Mouse (Mus musculus): ENCODE measurements around the gene Rarres2. TPM values are rescaled to one million over a fixed set of nuclear protein-coding genes. Genes with fewer than 3 reads are reported as not detected.

Rarres2 gene
- 4.0 and 5.3 TPM in 2 replicates for polyA plus RNA-seq (2014; fragmentation: Nextera tagmentation; extraction: Ambion mirVana)

DNA sequence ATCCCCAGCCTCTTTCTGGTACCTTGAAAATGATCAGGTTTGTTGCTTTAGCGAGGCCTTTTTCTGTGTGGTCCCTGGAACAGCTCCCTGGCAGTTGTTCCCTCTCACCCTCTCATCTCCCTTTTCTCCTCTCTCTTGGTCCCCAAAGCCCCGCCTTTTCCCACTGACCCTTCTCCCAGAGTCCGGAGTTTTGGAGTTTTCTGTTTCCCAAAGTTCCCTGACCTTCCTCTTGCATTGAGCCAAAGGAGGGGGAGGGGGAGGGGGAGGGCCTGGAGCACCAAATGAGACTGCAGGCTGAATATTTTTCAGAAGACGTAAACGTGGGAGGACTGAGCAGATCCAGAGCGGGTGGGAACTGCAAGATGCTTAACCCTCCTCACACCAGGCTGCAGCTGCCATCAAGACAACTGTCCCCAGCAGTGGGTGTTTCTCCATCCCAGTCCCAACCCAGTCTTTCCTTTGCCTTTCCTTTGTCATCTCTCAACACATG lies at the start of gene Rarres2:
TSS of gene Rarres2 (minus strand) at position 218 of the 490 bp plus-strand sequence.
- H3K9ac ChIP-seq (ENCODE audit: low read length), result no peak within 1 kb of the TSS
- H3K4me2 ChIP-seq (ENCODE audit: low read length), result no peak within 1 kb of the TSS
- 33% methylated on average over 6 of the region's 6 CpGs for WGBS
- H3K4me1 ChIP-seq (ENCODE audit: control insufficient read depth, insufficient read depth, low read length), result no peaks in the 10 kb centered on the region; the same call in 1 of the 2 replicates
- no peak within 1 kb of the TSS for H3K27ac ChIP-seq (ENCODE audit: low read depth, low read length)
- no peaks in the 10 kb centered on the region for H3K27me3 ChIP-seq (replicated peaks; ENCODE audit: control insufficient read depth, insufficient read depth, low read length)
- no peaks in the 10 kb centered on the region for H3K36me3 ChIP-seq (ENCODE audit: control insufficient read depth, insufficient read depth, low read length)
- DNase-seq (ENCODE audit: low spot score), result no peak
- H3K4me3 ChIP-seq (ENCODE audit: low read depth, low read length), result no peak within 1 kb of the TSS
- ATAC-seq, result no peak
- no peaks in the 10 kb centered on the region for H3K9me3 ChIP-seq (replicated peaks; ENCODE audit: control insufficient read depth, low read length)

DNA sequence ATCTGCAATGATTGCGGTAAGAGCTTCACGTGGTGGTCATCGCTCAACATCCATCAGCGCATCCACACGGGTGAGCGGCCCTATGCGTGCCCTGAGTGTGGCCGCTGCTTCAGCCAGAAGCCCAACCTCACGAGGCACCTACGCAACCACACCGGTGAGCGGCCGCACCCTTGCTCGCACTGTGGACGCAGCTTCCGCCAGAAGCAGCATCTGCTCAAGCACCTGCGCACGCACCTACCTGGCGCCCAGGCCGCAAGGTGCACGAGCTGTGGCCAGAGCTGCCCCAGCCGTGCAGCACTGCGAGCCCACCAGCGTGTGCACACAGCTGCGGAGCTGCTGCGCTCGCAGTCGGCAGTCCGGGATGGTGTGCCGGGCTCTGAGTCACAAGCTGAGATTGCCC lies 47.4 kb upstream of the Rarres2 start:
- Histone ChIP-seq H3K27ac (ENCODE audit: low read depth, low read length) (no peak overlapping the region), H3K4me1 (ENCODE audit: control insufficient read depth, insufficient read depth, low read length) (no peaks in the 10 kb centered on the region), H3K36me3 (ENCODE audit: control insufficient read depth, insufficient read depth, low read length) (peaks cover 34% of the 10 kb centered on the region), H3K9me3 (replicated peaks; ENCODE audit: control insufficient read depth, low read length) (no peaks in the 10 kb centered on the region), H3K27me3 (replicated peaks; ENCODE audit: control insufficient read depth, insufficient read depth, low read length) (no peaks in the 10 kb centered on the region), H3K4me3 (ENCODE audit: low read depth, low read length) (no peak overlapping the region), H3K9ac (ENCODE audit: low read length) (no peak overlapping the region), H3K4me2 (ENCODE audit: low read length) (no peak overlapping the region)
- DNase-seq (ENCODE audit: low spot score) (no peak), ATAC-seq (no peak)
- WGBS, result 95% methylated on average over 30 of the region's 30 CpGs

DNA sequence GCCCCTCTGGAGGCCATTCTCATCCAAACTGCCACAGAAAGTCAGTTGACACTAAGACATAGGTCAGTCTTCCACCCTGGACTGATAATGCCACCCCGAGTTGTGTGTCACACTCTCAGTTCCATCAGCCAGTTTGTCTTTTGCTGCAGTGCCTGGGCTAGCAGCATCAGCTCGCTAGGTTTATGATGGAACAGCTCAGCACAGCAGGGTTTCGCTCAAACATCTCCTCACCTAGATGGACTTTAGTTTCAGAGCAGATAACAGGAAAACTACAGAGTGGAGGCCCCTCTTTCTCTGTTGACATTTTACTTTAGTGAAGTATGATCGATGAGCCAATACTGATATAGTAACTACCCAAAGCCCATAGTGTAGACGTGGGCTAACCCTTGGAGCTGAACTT lies 42.2 kb upstream of the Rarres2 start:
- no peaks in the 10 kb centered on the region for H3K4me1 ChIP-seq (ENCODE audit: control insufficient read depth, insufficient read depth, low read length)
- no peak overlapping the region for H3K4me2 ChIP-seq (ENCODE audit: low read length)
- no peak overlapping the region for H3K9ac ChIP-seq (ENCODE audit: low read length)
- DNase-seq (ENCODE audit: low spot score) (no peak), ATAC-seq (no peak)
- no peaks in the 10 kb centered on the region for H3K9me3 ChIP-seq (replicated peaks; ENCODE audit: control insufficient read depth, low read length)
- peaks cover 28% of the 10 kb centered on the region for H3K36me3 ChIP-seq (ENCODE audit: control insufficient read depth, insufficient read depth, low read length)
- H3K27me3 ChIP-seq (replicated peaks; ENCODE audit: control insufficient read depth, insufficient read depth, low read length), result no peaks in the 10 kb centered on the region
- no peak overlapping the region for H3K27ac ChIP-seq (ENCODE audit: low read depth, low read length)
- WGBS, result 94% methylated on average over 5 of the region's 5 CpGs
- H3K4me3 ChIP-seq (ENCODE audit: low read depth, low read length), result no peak overlapping the region

DNA sequence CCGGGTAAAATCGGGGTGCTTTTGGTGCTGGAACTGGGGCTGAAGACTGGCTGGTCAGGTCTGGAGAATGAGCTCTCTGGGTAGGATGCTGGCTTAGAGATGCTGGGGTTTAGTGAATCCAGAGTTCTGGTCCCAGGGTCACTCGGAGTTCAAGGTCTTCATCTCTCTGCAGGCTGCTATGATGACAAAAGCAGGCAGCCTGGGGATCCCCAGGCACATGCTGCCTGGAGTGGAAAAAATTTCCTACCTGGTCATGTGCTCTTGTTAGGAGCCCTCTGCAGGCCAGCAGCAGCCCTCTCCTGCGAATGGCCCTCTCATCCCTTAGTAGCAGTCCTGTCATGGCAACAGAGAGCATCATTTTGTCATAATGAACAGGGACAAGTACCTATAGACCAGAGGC lies 40.9 kb upstream of the Rarres2 start:
- no peak overlapping the region for H3K4me2 ChIP-seq (ENCODE audit: low read length)
- no peaks in the 10 kb centered on the region for H3K9me3 ChIP-seq (replicated peaks; ENCODE audit: control insufficient read depth, low read length)
- H3K36me3 ChIP-seq (ENCODE audit: control insufficient read depth, insufficient read depth, low read length), result peaks cover 20% of the 10 kb centered on the region
- H3K9ac ChIP-seq (ENCODE audit: low read length), result no peak overlapping the region
- no peaks in the 10 kb centered on the region for H3K4me1 ChIP-seq (ENCODE audit: control insufficient read depth, insufficient read depth, low read length)
- whole genome bisulfite sequencing, result 88% methylated on average over 4 of the region's 4 CpGs
- no peaks in the 10 kb centered on the region for H3K27me3 ChIP-seq (replicated peaks; ENCODE audit: control insufficient read depth, insufficient read depth, low read length)
- H3K4me3 ChIP-seq (ENCODE audit: low read depth, low read length), result no peak overlapping the region
- H3K27ac ChIP-seq (ENCODE audit: low read depth, low read length), result no peak overlapping the region
- ATAC-seq, result no peak
- no peak for DNase-seq (ENCODE audit: low spot score)

DNA sequence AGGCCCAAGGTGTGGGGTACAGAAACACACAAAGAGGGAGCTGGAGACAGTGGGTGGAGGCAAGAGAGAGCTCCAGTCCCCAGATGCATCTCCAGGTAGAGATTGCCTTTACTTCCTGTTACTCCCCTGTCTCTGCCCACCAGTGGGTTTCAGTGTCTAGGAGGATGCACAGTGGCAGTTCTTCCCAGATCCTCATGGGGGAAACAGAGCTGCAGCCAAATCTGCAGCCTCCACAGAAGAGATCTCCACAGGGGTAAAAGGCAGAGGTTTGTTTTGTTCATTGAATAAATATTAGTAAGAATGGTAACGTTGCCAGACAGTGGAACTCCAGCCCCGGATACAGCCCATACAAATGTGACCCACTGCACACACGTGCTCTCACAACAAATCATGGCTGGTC lies 38.1 kb upstream of the Rarres2 start:
- Histone ChIP-seq H3K36me3 (ENCODE audit: control insufficient read depth, insufficient read depth, low read length) (peaks cover 15% of the 10 kb centered on the region), H3K9me3 (replicated peaks; ENCODE audit: control insufficient read depth, low read length) (no peaks in the 10 kb centered on the region), H3K4me3 (ENCODE audit: low read depth, low read length) (no peak overlapping the region), H3K4me1 (ENCODE audit: control insufficient read depth, insufficient read depth, low read length) (no peaks in the 10 kb centered on the region), H3K4me2 (ENCODE audit: low read length) (no peak overlapping the region), H3K27me3 (replicated peaks; ENCODE audit: control insufficient read depth, insufficient read depth, low read length) (no peaks in the 10 kb centered on the region), H3K9ac (ENCODE audit: low read length) (no peak overlapping the region), H3K27ac (ENCODE audit: low read depth, low read length) (no peak overlapping the region)
- 88% methylated on average over 3 of the region's 3 CpGs for WGBS
- no peak for ATAC-seq
- no peak for DNase-seq (ENCODE audit: low spot score)

DNA sequence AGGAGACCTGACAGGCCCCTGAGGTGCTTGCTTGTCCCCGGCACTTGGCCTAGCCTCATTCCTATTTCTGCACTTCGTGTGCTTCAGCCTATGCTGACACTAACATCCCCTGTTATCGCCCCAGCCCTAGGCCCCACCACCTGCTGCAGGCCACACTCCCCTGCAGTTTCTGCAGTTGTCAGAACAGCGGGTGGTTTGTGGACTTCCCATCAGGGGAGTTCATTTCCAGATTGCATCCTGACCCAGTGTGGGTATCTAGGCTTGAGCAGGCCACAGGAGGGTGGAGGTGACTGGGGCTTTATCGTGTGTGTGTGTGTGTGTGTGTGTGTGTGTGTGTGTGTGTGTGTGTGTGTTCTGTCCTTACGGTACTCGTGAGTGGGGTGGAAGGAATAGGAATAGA lies 36.9 kb upstream of the Rarres2 start:
- Histone ChIP-seq H3K9me3 (replicated peaks; ENCODE audit: control insufficient read depth, low read length) (no peaks in the 10 kb centered on the region), H3K4me3 (ENCODE audit: low read depth, low read length) (no peak overlapping the region), H3K27ac (ENCODE audit: low read depth, low read length) (no peak overlapping the region), H3K4me1 (ENCODE audit: control insufficient read depth, insufficient read depth, low read length) (no peaks in the 10 kb centered on the region), H3K27me3 (replicated peaks; ENCODE audit: control insufficient read depth, insufficient read depth, low read length) (no peaks in the 10 kb centered on the region), H3K9ac (ENCODE audit: low read length) (no peak overlapping the region), H3K4me2 (ENCODE audit: low read length) (no peak overlapping the region), H3K36me3 (ENCODE audit: control insufficient read depth, insufficient read depth, low read length) (peaks cover 13% of the 10 kb centered on the region)
- 64% methylated on average over 7 of the region's 7 CpGs for WGBS
- DNase-seq (ENCODE audit: low spot score), result no peak
- ATAC-seq, result no peak

DNA sequence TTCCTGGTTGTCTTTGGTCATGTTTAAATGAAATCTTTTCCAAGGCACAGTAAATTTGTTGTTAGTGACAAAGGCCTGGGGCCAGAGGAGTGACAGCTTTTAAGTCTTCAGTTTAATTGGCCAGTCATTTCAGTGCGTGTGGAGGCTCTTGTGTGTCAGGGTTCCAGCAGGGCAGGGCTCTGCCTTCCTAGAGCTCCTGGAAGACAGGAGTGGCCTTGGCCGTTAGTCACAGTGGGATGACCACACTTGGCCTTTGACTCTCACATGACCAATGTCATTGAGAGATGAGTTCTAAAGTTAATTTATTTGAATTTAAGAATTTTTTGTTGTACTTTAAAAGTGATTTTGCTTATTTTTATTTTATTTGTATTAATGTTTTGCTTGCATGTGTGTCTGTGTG lies 35.5 kb upstream of the Rarres2 start:
- H3K9ac ChIP-seq (ENCODE audit: low read length), result no peak overlapping the region
- peaks cover under 1% of the 10 kb centered on the region; the same call in 1 of the 2 replicates for H3K36me3 ChIP-seq (ENCODE audit: control insufficient read depth, insufficient read depth, low read length)
- WGBS, result 75% methylated on average over 2 of the region's 2 CpGs
- DNase-seq (ENCODE audit: low spot score), result no peak
- no peak overlapping the region for H3K27ac ChIP-seq (ENCODE audit: low read depth, low read length)
- no peak overlapping the region for H3K4me2 ChIP-seq (ENCODE audit: low read length)
- no peak overlapping the region for H3K4me3 ChIP-seq (ENCODE audit: low read depth, low read length)
- no peaks in the 10 kb centered on the region for H3K27me3 ChIP-seq (replicated peaks; ENCODE audit: control insufficient read depth, insufficient read depth, low read length)
- ATAC-seq, result no peak
- H3K9me3 ChIP-seq (replicated peaks; ENCODE audit: control insufficient read depth, low read length), result no peaks in the 10 kb centered on the region
- no peaks in the 10 kb centered on the region; the same call in 1 of the 2 replicates for H3K4me1 ChIP-seq (ENCODE audit: control insufficient read depth, insufficient read depth, low read length)

DNA sequence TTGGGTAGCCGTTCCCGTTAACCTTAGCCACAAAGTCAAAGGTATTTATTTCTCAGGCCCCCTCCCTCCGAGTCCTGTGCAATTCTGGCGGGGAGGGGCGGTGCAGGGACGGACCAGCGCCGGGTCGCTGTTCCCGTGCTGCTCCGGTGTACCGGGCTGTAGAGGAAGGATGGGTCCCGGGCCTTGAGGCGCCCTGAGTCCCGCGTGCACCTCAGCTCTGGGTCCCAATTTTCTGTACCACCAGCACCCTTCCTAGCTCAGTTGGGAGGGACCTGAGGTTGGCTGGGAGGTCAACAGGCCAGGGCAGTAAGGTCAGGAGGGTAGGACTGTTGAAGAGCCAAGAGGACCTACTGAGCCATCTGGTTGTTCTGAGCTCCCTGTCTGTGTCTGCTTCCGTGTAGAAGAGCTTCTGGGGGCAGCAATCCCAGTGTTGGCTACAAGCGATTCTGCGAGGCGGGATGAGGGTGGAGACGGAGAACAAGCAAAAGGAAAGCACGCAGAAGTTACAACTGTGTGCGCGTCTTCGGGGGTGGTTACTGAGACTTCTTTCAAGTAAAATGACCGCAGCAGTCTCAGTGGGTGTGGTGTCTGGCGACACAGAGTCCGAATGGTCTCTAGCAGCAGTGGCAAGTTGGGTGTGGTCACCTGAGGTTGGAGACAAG lies 29.6 kb upstream of the Rarres2 start:
- peaks cover 9% of the 10 kb centered on the region for H3K4me1 ChIP-seq (ENCODE audit: control insufficient read depth, insufficient read depth, low read length)
- H3K9ac ChIP-seq (ENCODE audit: low read length), result peak overlapping the region; percentile 97
- H3K4me2 ChIP-seq (ENCODE audit: low read length), result peak overlapping the region; percentile 87
- DNase-seq (ENCODE audit: low spot score) (peak; percentile 46), ATAC-seq (peak; percentile 80)
- no peaks in the 10 kb centered on the region for H3K27me3 ChIP-seq (replicated peaks; ENCODE audit: control insufficient read depth, insufficient read depth, low read length)
- peak overlapping the region; percentile 76 for H3K4me3 ChIP-seq (ENCODE audit: low read depth, low read length)
- peaks cover 27% of the 10 kb centered on the region for H3K36me3 ChIP-seq (ENCODE audit: control insufficient read depth, insufficient read depth, low read length)
- peaks cover 7% of the 10 kb centered on the region; the same call in 1 of the 2 replicates for H3K9me3 ChIP-seq (replicated peaks; ENCODE audit: control insufficient read depth, low read length)
- under 1% methylated on average over 28 of the region's 28 CpGs for WGBS
- H3K27ac ChIP-seq (ENCODE audit: low read depth, low read length), result peak overlapping the region; percentile 83

DNA sequence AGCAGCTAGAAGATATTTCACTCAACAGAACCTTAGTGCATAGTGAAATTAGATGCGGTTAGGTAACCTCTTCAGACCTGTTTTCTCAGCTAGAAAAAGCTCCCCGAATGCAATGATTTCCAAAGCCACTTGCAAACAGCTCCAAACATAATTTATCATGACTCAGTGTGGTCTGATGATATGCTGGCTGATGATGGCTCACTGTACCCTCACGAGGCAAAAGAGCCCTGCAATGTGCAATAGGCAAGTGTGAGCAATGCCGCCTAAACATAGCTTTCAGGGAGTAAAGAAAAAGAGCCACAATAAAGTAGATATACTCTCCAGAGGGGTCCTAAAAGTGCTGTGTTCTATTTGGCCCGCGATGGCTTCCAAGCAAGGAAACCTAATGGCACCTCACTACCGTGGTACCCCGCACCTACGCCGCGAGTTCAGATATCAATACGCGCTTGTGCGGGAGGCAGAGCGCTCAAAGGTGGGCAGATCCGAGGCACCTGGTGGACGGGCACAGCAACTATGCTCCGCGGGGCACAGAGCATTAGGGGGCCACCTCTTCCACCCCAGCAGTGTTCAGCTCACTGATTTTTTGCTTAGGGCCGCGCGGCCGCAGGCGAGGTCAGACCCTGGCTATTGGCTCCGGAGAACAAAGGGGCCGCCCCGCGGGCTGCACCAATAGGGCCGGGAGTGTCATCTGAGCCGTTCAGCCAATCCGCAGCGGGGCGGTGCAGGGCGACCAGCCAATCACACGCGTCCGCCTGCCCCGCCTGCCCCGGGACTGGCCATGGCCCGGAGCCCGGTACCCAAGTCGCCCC lies 28.9 kb upstream of the Rarres2 start, which contains the start of gene Zfp775:
TSS of gene Zfp775 (plus strand) at position 793 of the 809 bp plus-strand sequence.
- WGBS, result 3% methylated on average over 42 of the region's 42 CpGs
- DNase-seq (ENCODE audit: low spot score), result peak; percentile 98
- Histone ChIP-seq H3K4me2 (ENCODE audit: low read length) (peak within 1 kb of the TSS; percentile 87), H3K4me3 (ENCODE audit: low read depth, low read length) (peak within 1 kb of the TSS; percentile 76), H3K4me1 (ENCODE audit: control insufficient read depth, insufficient read depth, low read length) (peaks cover 9% of the 10 kb centered on the region), H3K27ac (ENCODE audit: low read depth, low read length) (peak within 1 kb of the TSS; percentile 85), H3K36me3 (ENCODE audit: control insufficient read depth, insufficient read depth, low read length) (peaks cover 35% of the 10 kb centered on the region), H3K27me3 (replicated peaks; ENCODE audit: control insufficient read depth, insufficient read depth, low read length) (no peaks in the 10 kb centered on the region), H3K9me3 (replicated peaks; ENCODE audit: control insufficient read depth, low read length) (peaks cover 14% of the 10 kb centered on the region; the same call in 1 of the 2 replicates), H3K9ac (ENCODE audit: low read length) (peak within 1 kb of the TSS; percentile 97)
- peak; percentile 99 for ATAC-seq
